Mouse (Mus musculus) embryonic fibroblast, embryonic 13.5 days (primary cell): ENCODE measurements at regions not wholly inside any gene's neighbourhood (a gene's known extent, or its start where the extent isn't known, plus 50 kb on each side); places are given as distances from the start of the nearest gene placed in this dataset.

ENCODE experiments used
- CTCF ChIP-seq: IDR thresholded peaks from 2 replicates; pipeline ENCODE4 v1.5.1; 2011; ENCODE audit warnings: mild to moderate bottlenecking, control low read depth, low read length, moderate library complexity, borderline replicate concordance; ENCODE audit not compliant: insufficient read depth
- POLR2A ChIP-seq: IDR thresholded peaks from 2 replicates; pipeline ENCODE4 v1.6.1; 2011; ENCODE audit warnings: low read depth, mild to moderate bottlenecking, control low read depth, low read length, moderate library complexity

- TF ChIP-seq CTCF = no peak
- no peak for TF ChIP-seq POLR2A
Observed at GRCm38 (mm10) chr9:14091099-14091930, 183.6 kb upstream of the Sesn3 start.
